Mouse (Mus musculus) gastrocnemius, postnatal 36 days (tissue): ENCODE data around the gene Myo1d. TPM values are rescaled to one million over a fixed set of nuclear protein-coding genes. Genes with fewer than 3 reads are reported as not detected.

Experiments used
- DNase-seq, 2 experiments: peaks; one replicate each; pipeline ENCODE4 v3.0.0; 2022
- intact Hi-C: fragments of 180-260 bp; cut with DNase I; formaldehyde crosslinking; loops from one replicate; pipeline ENCODE4 v1.15.1; 2025
- total RNA-seq, 2 experiments: library from RNA; stranded (reverse); gene quantifications; 2 replicates each; pipeline ENCODE4 v1.2.3; 2021

The Myo1d gene
- total RNA-seq, 2 experiments from 2014 or later = 3.0 to 3.5 TPM

DNA sequence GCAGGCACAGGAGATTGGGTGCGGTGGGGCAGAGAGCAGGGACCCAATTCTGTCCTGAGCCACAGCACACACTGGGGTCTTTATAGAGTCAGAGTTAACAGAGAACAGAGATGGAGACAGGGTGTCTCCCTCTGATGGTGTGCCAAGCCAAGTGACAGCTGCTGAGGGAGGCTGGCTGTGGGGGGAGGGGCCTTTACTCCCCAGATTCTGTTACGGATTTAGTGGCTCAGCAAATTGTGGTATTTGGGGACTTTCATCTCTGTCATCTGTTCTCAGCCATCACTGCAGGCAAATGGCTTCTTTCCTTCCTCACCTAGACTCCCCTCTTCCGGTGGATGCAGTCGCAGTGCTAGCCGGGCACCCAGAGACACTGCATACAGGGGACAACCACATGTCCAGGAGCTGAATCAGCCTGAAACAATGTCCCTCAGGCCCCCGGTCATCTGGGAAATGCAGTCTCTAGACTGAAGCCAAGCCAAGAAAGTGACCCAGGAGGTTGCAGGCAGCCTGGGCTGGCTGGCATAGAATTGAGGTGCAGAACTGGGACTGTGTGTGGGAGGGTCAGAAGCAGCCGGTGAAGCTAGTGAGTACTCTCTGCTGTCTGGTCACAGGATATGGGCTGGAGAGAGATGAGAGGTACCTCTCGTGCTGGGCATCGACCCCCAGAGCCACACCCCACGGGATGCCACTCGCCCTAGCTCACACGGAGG is 290.5 kb downstream of the Myo1d start:
- no peak for DNase-seq
- intact Hi-C loops = no loop called here

DNA sequence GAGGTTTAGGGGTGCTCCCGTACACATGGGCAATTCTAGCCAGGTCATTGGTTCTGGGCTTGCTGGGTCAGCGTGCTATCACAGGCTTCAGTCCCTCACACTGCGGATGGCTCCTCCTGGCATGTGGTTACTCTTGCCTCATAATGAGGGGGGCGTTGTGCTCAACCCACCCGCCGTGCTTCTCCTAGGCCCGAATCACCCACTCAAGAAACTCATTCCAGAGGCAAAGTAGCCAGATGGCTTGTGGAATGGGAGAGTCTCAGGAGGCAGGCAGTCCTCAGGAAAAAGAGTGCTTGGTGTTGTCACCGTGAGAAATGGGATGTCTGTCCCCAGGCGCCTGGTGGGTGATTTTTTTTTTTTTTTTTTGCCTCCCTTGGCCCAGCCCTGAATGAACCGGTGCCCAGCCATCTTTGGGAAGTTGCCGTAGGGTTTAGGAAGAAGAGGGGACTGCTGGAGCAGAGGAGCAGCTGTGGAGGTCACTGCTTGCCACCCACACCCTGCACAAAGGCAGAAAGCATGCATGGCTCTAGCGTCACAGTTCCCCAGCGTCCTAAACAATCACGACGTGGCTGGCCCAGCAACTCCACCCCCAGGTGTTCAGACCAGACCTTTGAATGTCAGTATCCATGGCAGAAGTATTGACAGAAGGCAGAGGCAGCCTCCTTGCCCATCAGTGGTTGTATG is 291.8 kb downstream of the Myo1d start:
- DNase-seq = no peak
- intact Hi-C loops = no loop called here

- intact Hi-C loops = no loop called here
- no peak for DNase-seq
Measured at GRCm38 (mm10) chr11:80485622-80486206, 294.1 kb downstream of the Myo1d start.

DNA sequence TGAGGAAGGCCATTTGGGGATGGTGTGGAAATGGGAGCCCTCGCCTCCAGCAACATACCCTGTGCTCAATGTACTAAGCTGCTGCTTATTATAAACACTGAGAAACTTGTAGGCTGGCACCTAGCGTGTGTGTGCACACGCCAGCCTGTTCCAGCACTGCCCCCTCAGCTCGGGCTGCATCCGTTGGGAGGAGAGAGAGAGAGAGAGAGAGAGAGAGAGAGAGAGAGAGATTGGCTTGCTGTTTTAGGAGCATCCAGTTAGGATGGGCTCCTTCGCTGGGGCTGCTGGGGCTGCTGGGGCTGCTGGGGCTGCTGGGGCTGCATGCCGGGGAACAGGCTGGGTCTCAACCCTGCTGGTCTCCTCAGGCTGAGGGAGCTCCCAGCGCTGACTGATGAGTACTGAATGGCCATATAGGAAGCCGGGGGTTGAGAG is 294.7 kb downstream of the Myo1d start:
- intact Hi-C loops = no loop called here
- no peak for DNase-seq

DNA sequence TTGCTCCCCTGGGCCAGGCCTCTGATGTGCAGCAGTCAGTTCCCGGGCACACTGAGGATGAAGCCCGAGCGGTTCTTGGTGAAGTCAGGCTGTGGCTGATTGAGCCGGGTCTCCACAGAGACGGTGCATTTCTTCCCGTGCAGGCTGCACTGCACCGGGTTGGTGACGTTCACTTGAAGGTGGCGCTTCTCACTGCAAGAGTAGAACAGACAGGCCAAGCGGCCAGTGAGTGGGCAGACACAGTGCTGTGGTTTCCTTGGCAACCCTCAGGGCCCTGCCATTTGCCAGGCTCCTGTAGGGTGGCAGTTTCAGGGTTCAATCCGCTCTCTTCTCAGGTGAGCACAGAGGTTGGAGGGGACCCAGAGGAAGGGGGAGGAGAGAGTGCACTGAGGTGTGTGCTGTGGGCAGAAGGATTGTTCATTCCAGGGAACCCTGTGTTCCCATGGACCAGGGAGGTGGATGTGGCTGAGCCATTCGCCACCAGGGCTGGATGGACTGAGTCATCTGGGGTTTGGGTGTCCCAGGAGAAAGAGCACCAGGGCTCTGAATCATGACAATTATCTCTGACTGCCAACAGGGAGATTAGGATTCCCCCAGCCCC is 295.5 kb downstream of the Myo1d start:
- intact Hi-C loops = loop anchor here (5.0 kb wide), 1 partner anchor 123 kb away; no protein-coding TSS in a partner anchor
- no peak for DNase-seq

- intact Hi-C loops = loop anchor here (5.0 kb wide), 1 partner anchor 124 kb away; no protein-coding TSS in a partner anchor
- DNase-seq = no peak
Measured at GRCm38 (mm10) chr11:80483536-80484067, 296.2 kb downstream of the Myo1d start.

- intact Hi-C loops = loop anchor here (5.0 kb wide), 1 partner anchor 124 kb away; no protein-coding TSS in a partner anchor
- DNase-seq = no peak
Measured at GRCm38 (mm10) chr11:80482921-80483320, 296.9 kb downstream of the Myo1d start.

DNA sequence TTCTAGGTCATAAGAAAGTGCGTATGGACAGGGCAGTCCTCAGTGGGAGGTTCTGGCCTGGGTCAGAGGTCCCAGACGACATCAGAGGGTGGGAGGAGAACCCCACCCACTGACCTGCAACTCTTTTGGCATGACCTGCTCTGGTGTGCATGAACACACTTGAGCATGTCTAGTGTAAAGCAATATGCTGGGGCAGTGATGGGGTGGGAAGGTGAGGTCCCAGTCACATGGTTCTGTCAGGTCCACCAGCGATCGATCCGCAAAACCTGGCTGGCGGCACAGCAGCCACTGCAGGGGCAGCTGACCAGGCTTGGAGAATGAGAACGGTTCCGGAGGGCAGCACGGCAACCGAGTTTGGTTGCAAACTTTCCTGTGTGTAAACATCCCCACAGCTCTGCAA is 297.5 kb downstream of the Myo1d start:
- intact Hi-C loops = loop anchor here (5.0 kb wide), 1 partner anchor 125 kb away; no protein-coding TSS in a partner anchor

GRCm38 (mm10) chr11:80481409-80482050 is 298.3 kb downstream of the Myo1d start:
- intact Hi-C loops = loop anchor here (5.0 kb wide), 1 partner anchor 126 kb away; no protein-coding TSS in a partner anchor
- DNase-seq = no peak

More for the DNA sequence above, 297.5 kb downstream of the Myo1d start:
- DNase-seq = no peak

DNA sequence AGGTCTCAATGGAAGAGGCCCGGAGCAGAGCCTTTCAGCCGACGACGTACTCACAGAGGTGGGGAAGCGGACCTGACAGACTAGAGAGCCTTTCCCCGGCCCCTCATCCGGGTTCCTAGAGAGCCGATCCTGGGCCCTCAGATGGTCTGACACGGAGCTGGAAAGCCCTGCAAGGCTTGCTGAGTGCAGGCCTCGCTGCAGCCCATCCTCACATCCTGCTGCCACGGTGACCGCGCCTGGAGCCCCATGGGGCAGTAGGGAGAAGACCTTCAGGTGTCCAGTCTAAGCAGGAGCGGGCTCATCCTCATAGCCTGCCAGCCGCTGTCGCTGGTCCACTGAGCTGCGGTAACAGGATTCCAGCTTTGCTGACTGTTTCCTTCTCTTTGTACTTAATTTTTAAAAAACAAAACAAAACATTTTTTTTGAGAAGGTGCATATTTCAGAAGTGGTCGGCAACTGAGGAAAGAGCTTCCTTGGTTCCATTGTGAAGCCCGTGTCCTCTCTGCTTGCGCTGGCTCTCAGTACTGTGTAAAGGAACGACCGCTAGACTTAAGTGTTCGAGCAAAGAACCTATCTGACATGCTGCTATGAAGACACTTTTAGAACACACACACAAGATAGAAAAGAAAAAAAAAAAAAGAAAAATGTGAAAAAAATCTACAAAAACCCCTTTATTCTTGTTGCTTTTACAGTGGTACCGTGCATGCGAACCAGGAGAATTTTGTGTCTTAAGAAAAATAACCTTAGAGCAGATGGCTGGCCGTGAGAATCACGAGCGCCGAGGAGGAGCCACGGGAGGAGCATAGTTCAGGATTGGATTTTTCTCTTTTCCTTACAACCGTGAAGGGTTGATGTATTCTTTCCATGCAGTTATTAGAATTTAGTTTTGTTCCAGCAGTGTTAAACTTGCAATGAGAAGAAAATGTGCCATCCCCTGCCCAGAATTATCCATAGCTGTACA is 299.6 kb downstream of the Myo1d start:
- no peak for DNase-seq
- intact Hi-C loops = loop anchor here (5.0 kb wide), 2 partner anchors 127 to 192 kb away; no protein-coding TSS in a partner anchor

DNA sequence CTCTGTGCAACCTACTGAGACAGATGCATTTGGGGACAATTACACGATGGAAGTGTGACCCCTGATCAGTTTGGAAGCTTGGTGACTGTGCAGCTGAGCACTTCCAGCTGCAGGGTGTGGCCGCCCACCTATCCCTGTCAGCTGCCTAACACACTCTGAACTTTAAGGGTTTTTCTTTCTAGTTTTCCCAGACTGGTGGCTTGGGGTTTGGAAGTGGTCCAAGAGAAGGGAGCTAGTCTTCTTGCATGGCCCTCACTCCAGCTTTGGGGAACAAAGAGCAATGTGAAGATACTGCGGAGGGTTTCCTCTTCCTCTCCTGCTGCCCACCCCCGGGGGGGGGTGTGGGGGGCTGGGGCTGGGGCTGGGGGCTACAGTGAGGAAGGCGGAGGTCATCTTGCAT is 300.4 kb downstream of the Myo1d start:
- DNase-seq = no peak
- intact Hi-C loops = loop anchor here (5.0 kb wide), 1 partner anchor 193 kb away; no protein-coding TSS in a partner anchor

DNA sequence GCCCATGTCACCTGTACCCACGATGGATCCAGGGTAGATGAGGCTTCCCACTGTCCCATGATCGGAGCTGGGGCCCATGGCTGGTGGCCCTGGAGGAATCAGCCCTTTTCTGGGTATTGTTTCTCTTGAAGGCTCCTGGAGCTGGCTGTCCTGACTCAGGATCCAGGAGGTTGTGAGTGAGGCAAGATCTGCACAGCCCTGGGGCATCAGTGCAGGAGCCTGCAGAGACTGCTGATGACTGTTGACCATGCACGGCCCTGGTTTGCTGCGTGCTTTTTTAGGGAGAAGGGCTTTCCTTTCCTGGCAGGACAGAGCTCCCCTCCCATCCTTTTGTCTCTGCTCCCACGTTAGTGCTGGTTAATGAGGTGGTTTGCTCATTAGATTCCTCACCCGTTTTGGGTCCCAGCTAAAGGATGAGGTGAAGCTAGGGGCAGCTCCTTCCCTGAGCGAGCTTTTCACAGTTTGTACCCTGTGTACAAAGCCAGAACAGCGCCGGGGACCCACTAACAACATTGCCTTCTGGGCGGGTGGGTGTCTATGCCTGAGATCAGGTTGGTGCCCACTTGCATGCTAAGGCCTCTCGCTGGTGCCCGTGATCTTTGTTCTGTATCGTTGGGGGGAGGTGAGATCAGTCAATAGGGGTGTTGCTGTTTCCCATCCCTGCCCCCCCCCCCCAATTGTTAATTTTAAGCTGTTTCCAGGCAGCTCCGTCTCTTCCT is 301.0 kb downstream of the Myo1d start:
- intact Hi-C loops = loop anchor here (5.0 kb wide), 1 partner anchor 193 kb away; no protein-coding TSS in a partner anchor
- no peak for DNase-seq

DNA sequence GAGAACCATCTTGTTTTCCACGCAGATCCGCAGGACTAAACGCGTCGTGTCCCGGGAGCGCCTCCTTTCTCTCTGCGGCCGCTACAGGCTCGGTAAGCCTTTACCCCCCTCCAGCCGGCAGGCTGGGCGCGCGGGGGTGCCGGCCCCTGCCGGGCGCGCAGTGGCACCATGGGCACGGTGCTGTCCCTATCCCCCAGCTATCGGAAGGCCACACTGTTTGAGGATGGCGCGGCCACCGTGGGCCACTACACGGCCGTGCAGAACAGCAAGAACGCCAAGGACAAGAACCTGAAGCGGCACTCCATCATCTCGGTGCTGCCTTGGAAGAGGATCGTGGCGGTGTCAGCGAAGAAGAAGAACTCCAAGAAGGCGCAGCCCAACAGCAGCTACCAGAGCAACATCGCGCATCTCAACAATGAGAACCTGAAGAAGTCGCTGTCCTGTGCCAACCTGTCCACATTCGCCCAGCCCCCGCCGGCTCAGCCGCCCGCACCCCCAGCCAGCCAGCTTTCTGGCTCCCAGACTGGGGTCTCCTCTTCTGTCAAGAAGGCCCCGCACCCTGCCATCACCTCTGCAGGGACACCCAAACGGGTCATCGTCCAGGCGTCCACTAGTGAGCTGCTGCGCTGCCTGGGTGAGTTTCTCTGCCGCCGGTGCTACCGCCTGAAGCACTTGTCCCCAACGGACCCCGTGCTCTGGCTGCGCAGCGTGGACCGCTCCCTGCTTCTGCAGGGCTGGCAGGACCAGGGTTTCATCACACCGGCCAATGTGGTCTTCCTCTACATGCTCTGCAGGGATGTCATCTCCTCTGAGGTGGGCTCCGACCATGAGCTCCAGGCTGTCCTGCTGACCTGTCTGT is 302.3 kb downstream of the Myo1d start:
- no peak for DNase-seq
- intact Hi-C loops = loop anchor here (5.0 kb wide), 1 partner anchor 195 kb away; no protein-coding TSS in a partner anchor

GRCm38 (mm10) chr11:80476222-80477189 is 303.3 kb downstream of the Myo1d start, which contains the start of gene Cdk5r1:
Gene Cdk5r1, plus strand, starts transcription at chr11:80477023.
- intact Hi-C loops = loop anchor here (5.0 kb wide), 1 partner anchor 196 kb away; no protein-coding TSS in a partner anchor
- peak; percentile 57 to 75 for DNase-seq

- DNase-seq = no peak
- intact Hi-C loops = loop anchor here (5.0 kb wide), 1 partner anchor 197 kb away; no protein-coding TSS in a partner anchor
Measured at GRCm38 (mm10) chr11:80475544-80475943, 304.3 kb downstream of the Myo1d start.

GRCm38 (mm10) chr11:80474846-80475245 is 305.0 kb downstream of the Myo1d start:
- no peak for DNase-seq
- intact Hi-C loops = loop anchor here (5.0 kb wide), 2 partner anchors 48 to 197 kb away; partner anchors contain the start of gene Psmd11
